Mouse (Mus musculus) kidney, postnatal 0 days (tissue): Measurements from ENCODE around the gene Zfp280b. TPM values are rescaled to one million over a fixed set of nuclear protein-coding genes. Genes with fewer than 3 reads are reported as not detected.
A peak's percentile ranks its signal among the peaks of the same experiment; 100 is the strongest.

Experiments used
- ATAC-seq: fragments of 200-750 bp; cut with Nextera tagmentation; replicated peaks from 2 replicates; pipeline ENCODE4 v1.8.0; 2017; ENCODE audit warnings: low read depth, moderate number of reproducible peaks, moderate TSS enrichment, moderate library complexity; ENCODE audit not compliant: low FRiP score
- DNase-seq: peaks from one replicate; pipeline ENCODE4 v3.0.0-alpha.2; 2016; ENCODE audit warnings: low spot score
- H3K27ac ChIP-seq: fragments of 300-500 bp; sonication (generic); 2 replicates; pipeline ENCODE4 v1.5.1; 2014; ENCODE audit warnings: mild to moderate bottlenecking
- H3K27me3 ChIP-seq: fragments of 300-500 bp; sonication (generic); 2 replicates; pipeline ENCODE4 v1.6.1; 2014; ENCODE audit warnings: low read length, mixed read lengths; ENCODE audit not compliant: insufficient read depth
- H3K36me3 ChIP-seq: fragments of 300-500 bp; sonication (generic); 2 replicates; pipeline ENCODE4 v1.6.1; 2014; ENCODE audit warnings: low read length, mixed read lengths; ENCODE audit not compliant: insufficient read depth
- H3K4me1 ChIP-seq: fragments of 300-500 bp; sonication (generic); replicated peaks from 2 replicates; pipeline ENCODE4 v1.6.1; 2014; ENCODE audit warnings: antibody characterized with exemption, low read length, mixed read lengths; ENCODE audit not compliant: insufficient read depth
- H3K4me2 ChIP-seq: fragments of 300-500 bp; sonication (generic); 2 replicates; pipeline ENCODE4 v1.6.1; 2014; ENCODE audit warnings: mild to moderate bottlenecking, low read length, moderate library complexity, mixed read lengths
- H3K4me3 ChIP-seq: fragments of 300-500 bp; sonication (generic); replicated peaks from 2 replicates; pipeline ENCODE4 v1.5.1; 2014; ENCODE audit warnings: low read depth, low read length
- H3K9ac ChIP-seq: fragments of 300-500 bp; sonication (generic); 2 replicates; pipeline ENCODE4 v1.6.1; 2014; ENCODE audit warnings: low read depth, low read length
- H3K9me3 ChIP-seq: fragments of 300-500 bp; sonication (generic); replicated peaks from 2 replicates; pipeline ENCODE4 v1.6.1; 2016; ENCODE audit warnings: low read length, inconsistent platforms, mixed read lengths
- CTCF ChIP-seq: IDR thresholded peaks from 2 replicates; pipeline ENCODE4 v1.5.1; 2016; ENCODE audit warnings: antibody characterized with exemption, low read depth, mild to moderate bottlenecking, moderate library complexity
- WGBS: fragments of 180-500 bp; shearing (Covaris S2); extraction: QIAGEN DNeasy Blood & Tissue Kit; methylation state at CpG from one replicate; pipeline ENCODE4 v1.1.7; 2014; 5-methylcytosine and 5-hydroxymethylcytosine counted together
- polyA plus RNA-seq: library from polyadenylated mRNA; unstranded; fragments of >200 nt; fragmentation: Nextera tagmentation; extraction: Ambion mirVana; gene quantifications from 2 replicates; pipeline ENCODE4 v1.2.1, GENCODE M21; 2015

Gene Zfp280b
- polyA plus RNA-seq, 1 experiment from 2014 or later, result 12.4 TPM

- ATAC-seq, result no peak
- no peak for DNase-seq
- no peak overlapping the region for H3K27ac ChIP-seq
- H3K27me3 ChIP-seq, result no peaks in the 10 kb centered on the region
- no peaks in the 10 kb centered on the region for H3K4me1 ChIP-seq
- no peak for TF ChIP-seq CTCF
- H3K9me3 ChIP-seq, result peaks cover 5% of the 10 kb centered on the region; the same call in 1 of the 2 replicates
- no peak overlapping the region for H3K4me2 ChIP-seq
- no peaks in the 10 kb centered on the region for H3K36me3 ChIP-seq
- no peak overlapping the region for H3K9ac ChIP-seq
- WGBS, result 59% methylated on average over 9 of the region's 9 CpGs
- H3K4me3 ChIP-seq, result no peak overlapping the region
Measured at GRCm38 (mm10) chr10:76028396-76028795, 4.1 kb upstream of the Zfp280b start.

DNA sequence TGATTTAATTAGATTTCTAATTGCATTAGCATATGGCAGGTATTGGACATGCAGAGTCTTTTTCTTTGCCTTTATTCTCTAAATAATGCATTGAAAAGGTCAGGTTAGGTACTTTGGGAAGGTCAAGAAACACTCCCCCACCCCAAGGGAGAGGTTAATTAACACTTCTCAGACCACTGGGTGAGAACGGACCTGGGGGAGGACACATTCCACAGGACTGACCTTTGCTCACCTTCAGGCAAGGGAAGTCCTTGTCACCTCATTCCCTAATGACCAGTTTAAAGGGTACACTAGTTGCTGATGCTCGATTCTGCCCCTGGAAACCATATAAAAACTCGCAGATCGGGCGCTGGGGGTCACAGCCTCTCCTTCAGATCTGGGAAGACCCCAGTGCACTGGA is 3.2 kb upstream of the Zfp280b start:
- no peak overlapping the region for H3K4me2 ChIP-seq
- H3K27me3 ChIP-seq, result no peaks in the 10 kb centered on the region
- no peak overlapping the region for H3K4me3 ChIP-seq
- no peak overlapping the region for H3K9ac ChIP-seq
- no peak for TF ChIP-seq CTCF
- 45% methylated on average over 5 of the region's 5 CpGs for WGBS
- H3K36me3 ChIP-seq, result no peaks in the 10 kb centered on the region
- peaks cover 5% of the 10 kb centered on the region; the same call in 1 of the 2 replicates for H3K9me3 ChIP-seq
- H3K4me1 ChIP-seq, result no peaks in the 10 kb centered on the region
- DNase-seq (peak; percentile 7), ATAC-seq (no peak)
- no peak overlapping the region for H3K27ac ChIP-seq

DNA sequence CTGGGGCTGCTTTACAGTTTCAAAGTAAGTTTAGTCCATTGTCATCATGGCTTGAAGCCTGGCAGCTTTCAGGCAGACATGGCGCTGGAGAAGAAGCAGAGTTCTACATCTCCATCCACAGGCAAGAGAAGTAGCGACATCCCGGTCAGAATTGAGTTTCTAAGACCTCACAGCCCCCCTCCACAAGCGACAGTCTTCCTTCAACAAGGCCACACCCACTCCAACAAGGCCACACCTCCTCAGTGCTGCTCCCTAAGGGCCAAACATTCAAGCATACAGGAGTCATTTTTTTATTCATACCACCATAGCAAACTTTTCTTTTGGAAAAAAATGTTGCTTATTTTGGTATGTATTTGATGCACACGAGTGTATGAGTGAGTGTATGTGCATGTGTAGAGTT is 2.0 kb upstream of the Zfp280b start:
- ATAC-seq (no peak), DNase-seq (no peak)
- H3K27me3 ChIP-seq, result no peaks in the 10 kb centered on the region
- no peak overlapping the region for H3K27ac ChIP-seq
- no peak overlapping the region for H3K9ac ChIP-seq
- H3K4me2 ChIP-seq, result no peak overlapping the region
- H3K4me3 ChIP-seq, result no peak overlapping the region
- no peaks in the 10 kb centered on the region for H3K36me3 ChIP-seq
- no peaks in the 10 kb centered on the region for H3K9me3 ChIP-seq
- no peaks in the 10 kb centered on the region for H3K4me1 ChIP-seq
- TF ChIP-seq CTCF, result no peak
- 71% methylated on average over 5 of the region's 5 CpGs for WGBS

DNA sequence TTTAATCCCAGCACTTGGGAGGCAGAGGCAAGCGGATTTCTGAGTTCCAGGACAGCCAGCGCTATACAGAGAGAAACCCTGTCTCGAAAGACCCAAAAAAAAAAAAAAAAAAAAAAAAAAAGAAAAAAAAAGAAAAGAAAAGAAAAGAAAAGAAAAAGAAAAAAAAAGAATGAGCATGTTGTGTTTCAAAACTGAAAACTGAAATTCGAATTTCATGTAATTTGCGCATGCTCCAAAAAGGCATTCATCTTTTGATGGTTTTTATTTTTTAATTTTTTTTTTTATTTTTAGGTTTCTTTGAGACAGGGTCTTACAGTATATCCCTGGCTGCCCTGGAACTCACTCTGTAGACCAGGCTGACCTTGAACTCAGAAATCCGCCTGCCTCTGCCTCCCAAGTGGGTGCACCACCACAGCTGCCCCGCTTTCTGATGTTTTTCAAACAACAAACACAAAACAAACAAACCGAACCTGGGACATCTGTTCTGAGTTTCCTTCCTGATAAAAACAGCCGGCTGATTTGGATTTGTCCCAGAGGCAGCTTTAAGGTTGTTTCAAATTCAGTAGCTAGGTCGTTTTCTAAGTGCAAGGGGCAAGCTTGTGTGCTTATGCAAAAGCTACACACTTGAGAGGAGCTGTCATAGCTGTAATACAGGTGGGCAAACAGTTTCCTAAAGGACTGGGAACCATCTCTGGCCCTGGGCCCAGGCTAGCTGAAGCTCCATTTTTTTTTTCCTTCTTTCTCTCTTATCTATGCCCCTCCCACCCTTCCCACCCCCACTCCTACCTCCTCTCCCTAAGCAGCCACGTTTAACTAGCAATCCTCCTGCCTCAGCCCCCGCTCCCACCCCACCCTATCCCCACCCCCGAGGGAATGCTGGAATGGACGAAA is 694 bp upstream of the Zfp280b start:
- 51% methylated on average over 14 of the region's 14 CpGs for WGBS

DNA sequence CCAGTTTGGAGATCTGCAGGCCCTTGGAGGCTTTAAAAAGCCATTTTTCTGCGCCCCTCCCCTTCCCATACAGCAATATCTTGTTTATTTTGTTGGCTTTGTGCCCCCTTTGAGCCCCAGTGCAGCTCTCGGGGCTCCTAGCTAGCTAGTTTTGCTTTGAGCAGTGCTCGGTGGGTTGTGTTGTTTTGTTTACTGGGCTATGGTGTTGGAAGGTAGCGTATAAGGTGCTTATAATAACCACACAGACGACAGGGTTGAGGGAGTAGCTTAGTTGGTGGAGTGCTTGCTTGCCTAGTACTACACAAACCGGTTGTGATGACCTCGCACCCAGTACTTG is 637 bp downstream of the Zfp280b start:
- no peaks in the 10 kb centered on the region for H3K4me1 ChIP-seq
- H3K4me3 ChIP-seq, result peak overlapping the region; percentile 84
- DNase-seq (no peak), ATAC-seq (no peak)
- no peak for TF ChIP-seq CTCF
- WGBS, result 17% methylated on average over 7 of the region's 7 CpGs
- H3K27me3 ChIP-seq, result no peaks in the 10 kb centered on the region
- no peaks in the 10 kb centered on the region for H3K9me3 ChIP-seq
- H3K9ac ChIP-seq, result peak overlapping the region; percentile 93
- H3K27ac ChIP-seq, result peak overlapping the region; percentile 82
- H3K36me3 ChIP-seq, result peaks cover 2% of the 10 kb centered on the region; the same call in 1 of the 2 replicates
- peak overlapping the region; percentile 91 for H3K4me2 ChIP-seq

More for the DNA sequence above, 694 bp upstream of the Zfp280b start:
- DNase-seq, result no peak
- Histone ChIP-seq H3K9ac (peak overlapping the region; percentile 36; the same call in 1 of the 2 replicates), H3K4me3 (peak overlapping the region; percentile 84), H3K36me3 (no peaks in the 10 kb centered on the region), H3K9me3 (no peaks in the 10 kb centered on the region), H3K4me2 (peak overlapping the region; percentile 91), H3K4me1 (no peaks in the 10 kb centered on the region), H3K27ac (peak overlapping the region; percentile 58), H3K27me3 (no peaks in the 10 kb centered on the region)
- no peak for ATAC-seq
- TF ChIP-seq CTCF, result no peak

- Histone ChIP-seq H3K36me3 (peaks cover 13% of the 10 kb centered on the region), H3K27me3 (no peaks in the 10 kb centered on the region), H3K4me2 (no peak overlapping the region), H3K27ac (no peak overlapping the region), H3K4me3 (no peak overlapping the region), H3K4me1 (no peaks in the 10 kb centered on the region), H3K9ac (no peak overlapping the region), H3K9me3 (no peaks in the 10 kb centered on the region)
- DNase-seq (no peak), ATAC-seq (no peak)
- TF ChIP-seq CTCF, result no peak
- 95% methylated on average over 8 of the region's 8 CpGs for WGBS
Measured at GRCm38 (mm10) chr10:76034001-76034600, 1.7 kb downstream of the Zfp280b start.
